Mouse (Mus musculus): ENCODE results near the gene Galnt9. TPM values are rescaled to one million over a fixed set of nuclear protein-coding genes. Genes with fewer than 3 reads are reported as not detected.

Gene Galnt9
- total RNA-seq, 1 experiment, result 0.40 TPM

DNA sequence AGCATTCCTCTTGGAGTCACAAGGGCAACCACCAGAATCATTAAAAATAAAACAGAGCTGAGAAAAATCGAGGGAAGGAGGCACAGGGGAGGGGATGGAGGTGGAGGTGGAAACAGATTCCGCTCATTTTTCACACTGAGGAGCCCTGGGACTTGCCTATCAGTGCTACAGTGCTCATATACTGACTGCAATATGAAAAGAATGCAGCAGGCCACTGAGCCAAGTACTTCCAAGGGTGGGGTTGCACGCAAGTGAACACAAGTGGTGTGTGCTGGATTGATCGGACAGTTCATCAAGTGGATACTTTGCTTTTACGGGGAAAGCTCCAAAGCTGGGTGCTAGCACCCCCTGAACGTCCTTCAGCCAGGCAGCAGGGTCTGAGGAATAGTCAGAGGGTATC lies 30.7 kb downstream of the Galnt9 start:
- Histone ChIP-seq H3K27ac (ENCODE audit: insufficient read depth, low read depth, low read length, poor library complexity, severe bottlenecking) (no peak overlapping the region), H3K36me3 (ENCODE audit: control insufficient read depth, insufficient read depth, low read length, poor library complexity, severe bottlenecking) (no peaks in the 10 kb centered on the region), H3K9me3 (ENCODE audit: control insufficient read depth, insufficient read depth, low read depth, low read length) (no peaks in the 10 kb centered on the region), H3K4me3 (ENCODE audit: insufficient read depth in 1 of 2, low read depth in 1 of 2, low read length in 2 of 2, poor library complexity in 1 of 2, severe bottlenecking in 1 of 2) (no peak overlapping the region), H3K9ac (ENCODE audit: insufficient read depth, low read depth, low read length, poor library complexity, severe bottlenecking) (no peak overlapping the region), H3K4me1 (ENCODE audit: control insufficient read depth in 2 of 2, insufficient read depth in 2 of 2, low read length in 2 of 2, poor library complexity in 1 of 2) (peaks cover 0 to 10% of the 10 kb centered on the region in 2 experiments; a peak in 2 of 4 replicates)
- TF ChIP-seq MAFK (IDR thresholded peaks at IDR 0.05; ENCODE audit: insufficient read depth, low read depth, low read length) (no peak), ZC3H11A (IDR thresholded peaks at IDR 0.05; ENCODE audit: borderline replicate concordance, low read depth, low read length) (no peak), HCFC1 (IDR thresholded peaks at IDR 0.05; ENCODE audit: borderline replicate concordance, insufficient read depth, low read length) (no peak), CHD2 (IDR thresholded peaks at IDR 0.05; ENCODE audit: low read depth, low read length) (no peak), ZNF384 (IDR thresholded peaks at IDR 0.05; ENCODE audit: low read depth, low read length) (no peak)
- in situ Hi-C loops (cut with MboI; ENCODE audit: low sequenced_read_pairs in 2 of 2, unreplicated experiment in 2 of 2), result no loop called here
- no peak for DNase-seq (ENCODE audit: low read depth, low spot score)

DNA sequence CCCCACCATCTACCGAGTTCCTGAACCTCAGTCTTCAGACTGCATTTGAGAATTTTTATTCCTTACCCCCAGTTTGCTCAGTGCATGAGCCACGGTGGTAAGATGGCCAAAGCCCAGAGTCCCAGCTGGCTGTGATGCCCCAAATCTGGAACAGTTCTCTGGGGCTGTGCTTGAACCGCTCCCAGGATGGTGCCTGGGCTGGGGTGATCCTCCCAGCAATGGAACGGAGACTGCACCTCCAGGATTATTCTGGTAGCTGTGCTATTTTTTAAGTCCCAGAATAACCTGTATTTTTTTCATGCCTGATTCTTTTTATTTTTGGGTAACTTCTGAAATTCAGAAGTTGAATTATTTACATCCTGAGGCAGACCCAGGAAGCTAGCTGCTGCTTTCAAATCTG lies 35.1 kb downstream of the Galnt9 start:
- no peak for DNase-seq (ENCODE audit: low read depth, low spot score)
- in situ Hi-C loops (cut with MboI; ENCODE audit: low sequenced_read_pairs in 2 of 2, unreplicated experiment in 2 of 2), result no loop called here
- H3K9ac ChIP-seq (ENCODE audit: insufficient read depth, low read depth, low read length, poor library complexity, severe bottlenecking), result no peak overlapping the region
- H3K36me3 ChIP-seq (ENCODE audit: control insufficient read depth, insufficient read depth, low read length, poor library complexity, severe bottlenecking), result no peaks in the 10 kb centered on the region
- no peak overlapping the region for H3K4me3 ChIP-seq (ENCODE audit: insufficient read depth in 1 of 2, low read depth in 1 of 2, low read length in 2 of 2, poor library complexity in 1 of 2, severe bottlenecking in 1 of 2)
- TF ChIP-seq MAFK (IDR thresholded peaks at IDR 0.05; ENCODE audit: insufficient read depth, low read depth, low read length), result no peak
- no peak for TF ChIP-seq CHD2 (IDR thresholded peaks at IDR 0.05; ENCODE audit: low read depth, low read length)
- no peak for TF ChIP-seq ZC3H11A (IDR thresholded peaks at IDR 0.05; ENCODE audit: borderline replicate concordance, low read depth, low read length)
- no peaks in the 10 kb centered on the region for H3K9me3 ChIP-seq (ENCODE audit: control insufficient read depth, insufficient read depth, low read depth, low read length)
- no peaks in the 10 kb centered on the region; a peak in 1 of 4 replicates for H3K4me1 ChIP-seq (ENCODE audit: control insufficient read depth in 2 of 2, insufficient read depth in 2 of 2, low read length in 2 of 2, poor library complexity in 1 of 2)
- no peak overlapping the region for H3K27ac ChIP-seq (ENCODE audit: insufficient read depth, low read depth, low read length, poor library complexity, severe bottlenecking)

DNA sequence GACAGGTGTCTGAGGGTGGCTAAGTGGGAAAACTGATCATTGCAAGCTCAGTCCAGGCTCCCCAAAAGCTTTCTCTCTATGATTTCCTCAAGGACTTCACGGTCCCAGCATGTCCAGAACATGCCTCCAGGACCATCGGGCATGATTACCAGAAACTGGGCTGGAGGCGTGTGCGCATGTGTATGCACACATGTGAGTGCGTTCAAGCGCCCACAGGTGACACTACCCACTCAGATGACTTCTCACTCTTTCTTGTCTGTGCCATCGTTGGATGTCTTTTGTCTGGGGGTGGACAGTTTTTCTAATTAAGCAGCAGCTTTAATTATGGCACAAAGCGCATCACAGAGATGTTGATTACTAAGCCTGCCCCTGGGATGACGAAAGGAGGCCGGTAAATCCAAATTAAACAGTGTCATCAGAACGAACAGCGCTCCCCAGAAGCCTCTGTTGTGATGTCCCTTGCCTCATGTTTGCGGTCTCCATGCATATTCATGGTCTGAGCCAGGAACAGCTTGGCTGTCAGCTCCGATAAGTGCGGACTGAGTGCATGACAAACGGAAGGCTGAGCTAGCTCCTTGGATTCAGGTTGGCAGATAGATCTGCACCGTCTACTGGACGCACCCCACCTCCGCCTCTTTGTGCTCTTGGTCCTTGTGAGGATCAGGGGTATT lies 36.5 kb downstream of the Galnt9 start:
- H3K9ac ChIP-seq (ENCODE audit: insufficient read depth, low read depth, low read length, poor library complexity, severe bottlenecking), result no peak overlapping the region
- H3K9me3 ChIP-seq (ENCODE audit: control insufficient read depth, insufficient read depth, low read depth, low read length), result no peaks in the 10 kb centered on the region
- H3K4me3 ChIP-seq (ENCODE audit: insufficient read depth in 1 of 2, low read depth in 1 of 2, low read length in 2 of 2, poor library complexity in 1 of 2, severe bottlenecking in 1 of 2), result no peak overlapping the region
- no peak for DNase-seq (ENCODE audit: low read depth, low spot score)
- no peak overlapping the region for H3K27ac ChIP-seq (ENCODE audit: insufficient read depth, low read depth, low read length, poor library complexity, severe bottlenecking)
- in situ Hi-C loops (cut with MboI; ENCODE audit: low sequenced_read_pairs in 2 of 2, unreplicated experiment in 2 of 2), result no loop called here
- no peaks in the 10 kb centered on the region; a peak in 1 of 4 replicates for H3K4me1 ChIP-seq (ENCODE audit: control insufficient read depth in 2 of 2, insufficient read depth in 2 of 2, low read length in 2 of 2, poor library complexity in 1 of 2)
- no peaks in the 10 kb centered on the region for H3K36me3 ChIP-seq (ENCODE audit: control insufficient read depth, insufficient read depth, low read length, poor library complexity, severe bottlenecking)
- TF ChIP-seq ZNF384 (IDR thresholded peaks at IDR 0.05; ENCODE audit: low read depth, low read length) (no peak), HCFC1 (IDR thresholded peaks at IDR 0.05; ENCODE audit: borderline replicate concordance, insufficient read depth, low read length) (no peak), MAFK (IDR thresholded peaks at IDR 0.05; ENCODE audit: insufficient read depth, low read depth, low read length) (no peak), CHD2 (IDR thresholded peaks at IDR 0.05; ENCODE audit: low read depth, low read length) (no peak), ZC3H11A (IDR thresholded peaks at IDR 0.05; ENCODE audit: borderline replicate concordance, low read depth, low read length) (no peak)

DNA sequence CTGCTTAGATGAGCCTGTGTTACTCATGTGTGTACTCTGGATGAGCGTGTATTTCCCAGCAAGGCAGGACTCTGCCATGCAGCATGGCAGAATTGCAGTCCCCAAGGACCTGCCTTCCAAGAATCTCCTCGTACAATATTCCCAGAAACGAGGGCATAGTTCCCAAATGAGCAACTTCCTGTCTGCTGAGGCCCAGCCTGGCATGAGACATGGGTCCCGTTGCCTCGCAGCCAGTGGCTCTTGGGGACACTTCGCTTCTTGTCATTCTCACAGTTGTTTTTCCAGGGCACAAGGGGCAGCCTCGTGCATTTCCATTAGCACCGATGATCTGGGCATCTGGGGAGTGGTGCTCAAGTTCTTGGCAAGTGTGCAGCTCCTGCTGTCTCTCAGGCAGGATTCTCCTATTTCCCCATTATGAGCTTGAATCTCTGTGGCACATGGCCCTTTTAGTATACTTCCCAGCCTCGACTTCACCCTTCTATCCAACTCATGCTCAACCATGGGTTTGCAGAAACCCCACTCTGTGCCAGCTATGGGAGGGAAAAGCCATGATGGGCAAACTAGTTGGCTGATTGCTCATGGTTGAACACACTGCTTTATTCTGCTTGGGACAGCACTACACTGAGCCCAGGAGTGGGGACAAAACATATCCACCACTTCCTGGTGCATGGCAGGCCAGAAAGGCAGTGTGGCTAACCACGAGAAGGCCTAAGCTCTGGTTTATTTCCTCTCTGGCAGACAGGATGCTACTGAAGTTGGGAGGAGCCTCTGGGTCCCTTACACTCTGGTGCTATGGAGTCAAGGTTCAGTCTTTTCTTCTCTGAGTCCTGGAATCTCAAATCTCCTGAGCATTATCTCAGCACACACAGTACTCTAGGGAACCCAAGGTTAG lies 38.7 kb downstream of the Galnt9 start:
- Histone ChIP-seq H3K9ac (ENCODE audit: insufficient read depth, low read depth, low read length, poor library complexity, severe bottlenecking) (no peak overlapping the region), H3K36me3 (ENCODE audit: control insufficient read depth, insufficient read depth, low read length, poor library complexity, severe bottlenecking) (no peaks in the 10 kb centered on the region), H3K4me3 (ENCODE audit: insufficient read depth in 1 of 2, low read depth in 1 of 2, low read length in 2 of 2, poor library complexity in 1 of 2, severe bottlenecking in 1 of 2) (no peak overlapping the region), H3K9me3 (ENCODE audit: control insufficient read depth, insufficient read depth, low read depth, low read length) (no peaks in the 10 kb centered on the region), H3K4me1 (ENCODE audit: control insufficient read depth in 2 of 2, insufficient read depth in 2 of 2, low read length in 2 of 2, poor library complexity in 1 of 2) (no peaks in the 10 kb centered on the region; a peak in 1 of 4 replicates), H3K27ac (ENCODE audit: insufficient read depth, low read depth, low read length, poor library complexity, severe bottlenecking) (no peak overlapping the region)
- in situ Hi-C loops (cut with MboI; ENCODE audit: low sequenced_read_pairs in 2 of 2, unreplicated experiment in 2 of 2), result no loop called here
- no peak for DNase-seq (ENCODE audit: low read depth, low spot score)
- TF ChIP-seq HCFC1 (IDR thresholded peaks at IDR 0.05; ENCODE audit: borderline replicate concordance, insufficient read depth, low read length) (no peak), MAFK (IDR thresholded peaks at IDR 0.05; ENCODE audit: insufficient read depth, low read depth, low read length) (no peak), CHD2 (IDR thresholded peaks at IDR 0.05; ENCODE audit: low read depth, low read length) (no peak), ZC3H11A (IDR thresholded peaks at IDR 0.05; ENCODE audit: borderline replicate concordance, low read depth, low read length) (no peak), ZNF384 (IDR thresholded peaks at IDR 0.05; ENCODE audit: low read depth, low read length) (no peak)
